Mouse (Mus musculus) intestine, embryonic 15.5 days (tissue): ENCODE data around the gene Ndufs2. TPM values are rescaled to one million over a fixed set of nuclear protein-coding genes. Genes with fewer than 3 reads are reported as not detected.

Experiments used
- ATAC-seq: fragments of 200-750 bp; cut with Nextera tagmentation; 2 replicates; pipeline ENCODE4 v1.8.0; 2017; ENCODE audit warnings: moderate TSS enrichment, moderate library complexity
- H3K27ac ChIP-seq: fragments of 300-500 bp; sonication (generic); 2 replicates; pipeline ENCODE4 v1.5.1; 2015; ENCODE audit warnings: mild to moderate bottlenecking, inconsistent platforms
- H3K27me3 ChIP-seq: fragments of 300-500 bp; sonication (generic); replicated peaks from 2 replicates; pipeline ENCODE4 v1.6.1; 2015; ENCODE audit warnings: inconsistent platforms
- H3K36me3 ChIP-seq: fragments of 300-500 bp; sonication (generic); 2 replicates; pipeline ENCODE4 v1.6.1; 2015; ENCODE audit warnings: inconsistent platforms
- H3K4me1 ChIP-seq: fragments of 300-500 bp; sonication (generic); replicated peaks from 2 replicates; pipeline ENCODE4 v1.6.1; 2015; ENCODE audit warnings: inconsistent platforms
- H3K4me2 ChIP-seq: fragments of 300-500 bp; sonication (generic); replicated peaks from 2 replicates; pipeline ENCODE4 v1.6.1; 2015; ENCODE audit warnings: mild to moderate bottlenecking, inconsistent platforms
- H3K4me3 ChIP-seq: fragments of 300-500 bp; sonication (generic); replicated peaks from 2 replicates; pipeline ENCODE4 v1.5.1; 2015; ENCODE audit warnings: inconsistent platforms
- H3K9ac ChIP-seq: fragments of 300-500 bp; sonication (generic); 2 replicates; pipeline ENCODE4 v1.6.1; 2015; ENCODE audit warnings: inconsistent platforms
- H3K9me3 ChIP-seq: fragments of 300-500 bp; sonication (generic); 2 replicates; pipeline ENCODE4 v1.6.1; 2016; ENCODE audit warnings: inconsistent platforms
- WGBS: fragments of 180-500 bp; shearing (Covaris S2); methylation state at CpG from one replicate; pipeline ENCODE4 v1.1.7; 2015; 5-methylcytosine and 5-hydroxymethylcytosine counted together
- polyA plus RNA-seq: library from polyadenylated mRNA; unstranded; fragments of >200 nt; fragmentation: Nextera tagmentation; extraction: Ambion mirVana; gene quantifications from 2 replicates; pipeline ENCODE4 v1.2.1, GENCODE M21; 2015

Ndufs2 gene
- polyA plus RNA-seq, 1 experiment from 2014 or later: 304 TPM

DNA sequence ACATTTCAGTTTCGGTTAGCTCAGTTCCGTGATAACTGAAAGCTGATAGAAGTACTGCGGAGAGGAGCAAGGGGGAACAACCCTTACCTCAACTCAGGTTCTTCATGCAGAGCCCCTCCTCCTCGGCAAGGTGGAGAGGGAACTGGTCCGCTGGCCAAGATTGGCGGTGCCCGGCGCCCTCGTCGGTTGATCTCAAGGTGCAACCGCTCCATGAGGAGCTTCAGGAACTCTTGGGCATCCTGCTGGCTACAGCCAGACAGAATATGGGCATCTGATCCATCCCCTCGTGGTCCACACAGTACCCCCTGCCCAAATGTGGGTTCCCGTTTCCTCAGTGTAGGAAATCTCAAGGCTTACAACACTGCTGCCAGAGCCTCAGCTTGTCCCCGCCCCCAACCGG is 33.3 kb upstream of the Ndufs2 start:
- no peak overlapping the region for H3K9ac ChIP-seq
- H3K4me1 ChIP-seq: peaks cover 33% of the 10 kb centered on the region
- no peak overlapping the region for H3K27ac ChIP-seq
- H3K36me3 ChIP-seq: peaks cover 27% of the 10 kb centered on the region
- no peak for ATAC-seq
- H3K9me3 ChIP-seq: no peaks in the 10 kb centered on the region
- H3K4me3 ChIP-seq: no peak overlapping the region
- 91% methylated on average over 15 of the region's 15 CpGs for WGBS
- H3K27me3 ChIP-seq: no peaks in the 10 kb centered on the region
- peak overlapping the region; percentile 6; the same call in 1 of the 2 replicates for H3K4me2 ChIP-seq

DNA sequence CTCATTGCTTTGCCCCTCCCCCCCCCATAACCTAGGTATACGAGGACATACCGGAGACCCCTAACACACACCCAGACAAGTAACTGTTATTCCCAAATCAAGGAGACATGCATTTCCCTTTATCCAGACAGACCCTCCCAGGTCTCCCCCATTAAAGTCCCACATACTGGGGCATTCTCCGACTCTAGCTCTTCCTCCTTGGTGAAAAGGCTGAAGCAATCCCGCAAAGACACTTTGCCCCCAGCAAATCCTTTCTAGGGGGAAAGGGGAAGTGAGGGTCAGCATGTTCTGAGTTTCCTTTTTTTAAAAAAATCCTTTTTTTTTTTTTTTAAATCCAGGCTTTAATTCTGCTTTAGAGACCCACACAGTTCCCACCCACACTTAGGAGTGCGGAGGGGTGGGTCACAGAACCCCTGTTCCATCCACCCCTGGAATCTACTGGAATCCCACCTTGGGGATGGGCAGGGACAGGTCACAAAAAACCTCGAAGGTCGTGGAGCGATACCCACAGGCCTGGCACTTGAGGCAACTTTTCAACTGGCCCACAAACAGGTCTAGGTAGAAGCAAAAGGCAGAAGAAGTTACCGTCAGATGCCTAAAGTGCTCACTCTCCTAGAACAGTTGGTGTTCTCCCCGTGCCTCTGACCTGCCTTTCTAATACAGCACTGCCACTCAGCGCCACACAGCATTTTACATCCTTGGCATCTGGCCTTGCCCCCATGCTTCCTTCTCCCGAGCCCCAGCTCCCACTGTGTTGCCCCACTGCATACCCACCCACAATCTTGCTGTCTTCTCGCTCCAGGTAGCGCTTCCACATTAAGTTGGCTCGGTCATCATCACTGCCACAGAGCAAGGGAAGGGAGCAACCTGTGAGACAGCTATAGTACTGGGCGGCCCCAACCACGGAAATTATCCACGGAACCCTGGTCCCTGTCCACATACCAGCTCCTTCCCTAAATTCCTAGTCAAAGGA is 32.3 kb upstream of the Ndufs2 start:
- Histone ChIP-seq H3K9me3 (no peaks in the 10 kb centered on the region), H3K4me1 (peaks cover 36% of the 10 kb centered on the region), H3K4me2 (no peak overlapping the region), H3K27me3 (no peaks in the 10 kb centered on the region), H3K4me3 (no peak overlapping the region), H3K9ac (no peak overlapping the region), H3K27ac (no peak overlapping the region), H3K36me3 (peaks cover 18% of the 10 kb centered on the region; the same call in 1 of the 2 replicates)
- no peak for ATAC-seq
- WGBS: 92% methylated on average over 18 of the region's 18 CpGs

DNA sequence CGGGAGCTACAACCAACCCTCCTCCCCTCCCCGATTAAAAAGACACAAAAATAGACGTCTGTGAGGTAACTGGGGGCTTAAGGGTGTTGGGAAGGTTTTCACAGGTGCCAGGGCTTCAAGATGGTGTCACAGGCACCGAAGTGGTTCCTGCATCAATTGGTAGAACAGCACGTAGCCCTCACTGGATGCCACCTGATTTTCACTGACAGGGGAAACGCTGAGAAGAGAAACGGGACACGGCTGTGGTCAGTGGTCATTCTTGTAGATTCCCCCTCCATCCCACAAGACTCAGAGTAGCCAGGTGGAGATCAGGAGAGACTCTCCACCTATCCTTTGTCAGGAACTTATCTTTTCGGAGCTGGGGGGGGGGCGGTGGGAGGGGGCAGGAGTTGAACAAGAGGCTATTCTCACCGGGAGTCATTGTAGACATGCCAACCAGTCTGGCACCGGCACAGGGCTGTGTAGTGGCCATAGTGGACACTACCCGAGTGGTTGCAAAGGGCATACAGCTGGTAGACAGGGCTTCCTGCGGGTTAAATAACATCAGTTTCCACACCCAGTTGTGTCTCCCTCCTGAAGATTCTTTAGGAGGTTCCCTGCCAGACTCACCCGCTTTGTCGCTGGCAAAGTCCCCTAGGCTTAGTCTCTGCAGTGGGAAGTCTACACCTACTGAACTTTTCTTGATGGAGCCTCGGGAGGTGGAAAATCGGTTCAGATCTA is 31.1 kb upstream of the Ndufs2 start:
- peaks cover 18% of the 10 kb centered on the region; the same call in 1 of the 2 replicates for H3K36me3 ChIP-seq
- no peaks in the 10 kb centered on the region for H3K27me3 ChIP-seq
- H3K9ac ChIP-seq: no peak overlapping the region

DNA sequence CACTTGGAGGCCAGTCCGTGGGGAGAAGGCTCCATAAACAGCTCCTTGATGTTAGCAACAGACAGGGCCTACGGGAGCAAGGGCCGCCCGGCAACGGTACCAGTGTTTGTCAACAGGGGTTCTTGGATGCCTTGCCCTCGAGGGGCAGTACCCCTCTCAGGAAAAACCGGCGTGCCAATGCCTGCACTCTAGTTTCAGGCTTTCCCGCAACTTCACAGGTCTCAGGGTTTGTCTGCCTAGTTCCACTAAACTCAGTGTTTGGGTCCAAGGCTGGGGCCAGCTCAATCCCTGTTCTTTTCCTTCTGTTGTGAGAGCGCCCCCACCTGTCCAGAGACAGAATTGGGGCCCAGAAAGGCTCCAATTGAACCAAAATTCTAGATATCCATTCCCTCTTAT is 30.3 kb upstream of the Ndufs2 start:
- H3K9me3 ChIP-seq: no peaks in the 10 kb centered on the region
- peak overlapping the region; percentile 58 for H3K4me3 ChIP-seq
- H3K4me2 ChIP-seq: peak overlapping the region; percentile 87
- peak overlapping the region; percentile 89 for H3K27ac ChIP-seq
- peaks cover 28% of the 10 kb centered on the region for H3K4me1 ChIP-seq
- peaks cover 18% of the 10 kb centered on the region; the same call in 1 of the 2 replicates for H3K36me3 ChIP-seq
- ATAC-seq: peak; percentile 56
- 1% methylated on average over 10 of the region's 10 CpGs for WGBS
- peak overlapping the region; percentile 63 for H3K9ac ChIP-seq
- H3K27me3 ChIP-seq: no peaks in the 10 kb centered on the region

More for the DNA sequence above, 31.1 kb upstream of the Ndufs2 start:
- Histone ChIP-seq H3K4me2 (peak overlapping the region; percentile 87; the same call in 1 of the 2 replicates), H3K27ac (0 out of 2 replicates have a peak overlapping the region, but pooled peaks have one; percentile 89), H3K4me1 (peaks cover 32% of the 10 kb centered on the region), H3K4me3 (no peak overlapping the region), H3K9me3 (no peaks in the 10 kb centered on the region)
- no peak for ATAC-seq
- 76% methylated on average over 18 of the region's 18 CpGs for WGBS

DNA sequence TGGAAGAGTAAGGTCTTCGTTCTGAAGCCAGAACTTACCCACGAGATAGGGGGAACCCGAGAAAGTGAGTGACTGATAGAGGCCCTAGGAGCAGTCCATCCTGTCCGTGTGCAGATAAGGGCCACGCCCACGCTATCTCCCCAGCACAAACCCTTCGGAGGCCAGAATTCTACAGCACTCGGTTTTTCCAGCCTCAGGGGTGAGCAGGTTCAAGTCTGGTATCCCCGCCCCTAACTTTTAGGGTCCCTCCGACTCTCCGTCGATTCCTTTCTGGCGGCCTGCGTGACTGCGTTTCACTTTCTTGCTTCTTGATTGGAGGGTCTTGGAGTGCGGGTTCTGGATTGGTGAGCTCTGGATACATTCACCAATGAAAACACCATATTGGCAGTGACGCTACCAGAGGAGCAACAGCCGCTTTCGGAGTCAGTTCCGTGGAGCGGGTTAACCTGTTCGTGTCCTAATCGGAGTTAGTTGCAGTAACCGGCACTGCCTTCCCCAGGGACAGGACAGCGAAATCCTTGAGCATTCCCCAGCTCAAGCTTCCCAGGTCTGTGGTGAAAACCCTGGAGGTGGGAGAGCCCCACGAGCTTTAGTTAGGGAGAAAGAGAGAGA is 29.8 kb upstream of the Ndufs2 start, which contains the start of gene Ppox:
Ppox (minus strand) TSS at position 271 of the 612 bp plus-strand sequence.
- 0% methylated on average over 26 of the region's 26 CpGs for WGBS
- no peaks in the 10 kb centered on the region for H3K9me3 ChIP-seq
- peak within 1 kb of the TSS; percentile 58 for H3K4me3 ChIP-seq
- H3K9ac ChIP-seq: peak within 1 kb of the TSS; percentile 63
- H3K36me3 ChIP-seq: peaks cover 21% of the 10 kb centered on the region
- H3K27me3 ChIP-seq: no peaks in the 10 kb centered on the region
- H3K27ac ChIP-seq: peak within 1 kb of the TSS; percentile 89
- ATAC-seq: peak; percentile 97
- H3K4me2 ChIP-seq: peak within 1 kb of the TSS; percentile 87
- H3K4me1 ChIP-seq: peaks cover 23% of the 10 kb centered on the region

DNA sequence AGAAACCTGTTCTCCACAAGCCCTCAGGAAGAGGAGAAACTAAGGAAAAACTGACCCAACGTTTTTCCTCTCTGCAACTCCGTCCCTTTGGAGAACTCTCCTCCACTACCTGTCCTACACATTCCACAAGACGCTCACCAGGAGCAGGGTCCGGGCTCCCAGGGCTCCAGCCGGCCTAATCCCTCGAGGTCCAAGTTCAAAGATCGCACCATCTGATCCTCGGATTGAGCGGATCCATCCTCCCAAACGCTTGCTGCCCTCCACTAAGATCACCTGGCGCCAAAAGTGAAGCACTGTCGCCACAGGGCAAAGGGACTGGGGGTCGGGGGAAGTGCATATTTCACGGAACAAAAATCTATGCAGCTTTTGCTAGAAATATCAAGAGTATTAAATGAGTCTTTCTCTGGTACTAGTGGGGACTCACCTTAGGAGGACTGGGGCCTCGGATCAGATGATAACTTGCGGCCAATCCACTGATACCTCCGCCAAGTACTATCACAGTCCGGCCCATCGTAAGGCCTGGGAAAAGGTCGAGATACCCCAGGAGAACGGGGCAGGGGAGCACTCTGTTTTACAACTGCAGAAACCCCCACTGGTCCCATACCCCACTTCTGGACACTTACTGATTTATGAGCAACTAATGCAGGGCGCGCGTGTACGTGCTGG is 29.2 kb upstream of the Ndufs2 start:
- Histone ChIP-seq H3K27ac (peak overlapping the region; percentile 59), H3K4me3 (peak overlapping the region; percentile 58), H3K27me3 (no peaks in the 10 kb centered on the region), H3K36me3 (peaks cover 22% of the 10 kb centered on the region), H3K9me3 (no peaks in the 10 kb centered on the region), H3K9ac (peak overlapping the region; percentile 55), H3K4me1 (peaks cover 21% of the 10 kb centered on the region), H3K4me2 (peak overlapping the region; percentile 87)
- 1% methylated on average over 25 of the region's 25 CpGs for WGBS
- peak; percentile 49 for ATAC-seq

DNA sequence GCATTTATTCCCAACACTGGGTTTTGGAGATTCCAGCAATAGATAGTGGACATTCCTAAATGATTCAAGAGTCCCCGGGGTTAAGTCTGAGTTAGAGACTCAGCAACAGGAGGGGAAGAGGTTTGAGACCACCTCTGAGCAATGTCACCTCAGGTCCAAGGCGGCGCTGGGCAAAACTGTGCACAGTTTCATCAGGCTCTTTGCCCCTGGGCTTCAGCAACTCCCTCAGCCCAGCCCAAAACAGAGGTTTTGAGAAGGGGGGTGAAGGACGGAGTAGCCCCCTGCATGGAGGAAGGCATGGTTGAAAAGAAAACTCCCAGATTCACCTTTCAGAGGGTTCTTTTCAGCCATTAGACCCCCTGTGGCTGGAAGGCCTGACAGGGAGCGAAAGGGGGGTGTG is 28.5 kb upstream of the Ndufs2 start:
- 66% methylated on average over 5 of the region's 5 CpGs for WGBS
- peak overlapping the region; percentile 59; the same call in 1 of the 2 replicates for H3K27ac ChIP-seq
- no peak for ATAC-seq
- peak overlapping the region; percentile 55 for H3K9ac ChIP-seq
- H3K36me3 ChIP-seq: peaks cover 23% of the 10 kb centered on the region
- peaks cover 21% of the 10 kb centered on the region for H3K4me1 ChIP-seq
- H3K27me3 ChIP-seq: no peaks in the 10 kb centered on the region
- H3K9me3 ChIP-seq: no peaks in the 10 kb centered on the region
- H3K4me3 ChIP-seq: peak overlapping the region; percentile 58
- peak overlapping the region; percentile 87 for H3K4me2 ChIP-seq

DNA sequence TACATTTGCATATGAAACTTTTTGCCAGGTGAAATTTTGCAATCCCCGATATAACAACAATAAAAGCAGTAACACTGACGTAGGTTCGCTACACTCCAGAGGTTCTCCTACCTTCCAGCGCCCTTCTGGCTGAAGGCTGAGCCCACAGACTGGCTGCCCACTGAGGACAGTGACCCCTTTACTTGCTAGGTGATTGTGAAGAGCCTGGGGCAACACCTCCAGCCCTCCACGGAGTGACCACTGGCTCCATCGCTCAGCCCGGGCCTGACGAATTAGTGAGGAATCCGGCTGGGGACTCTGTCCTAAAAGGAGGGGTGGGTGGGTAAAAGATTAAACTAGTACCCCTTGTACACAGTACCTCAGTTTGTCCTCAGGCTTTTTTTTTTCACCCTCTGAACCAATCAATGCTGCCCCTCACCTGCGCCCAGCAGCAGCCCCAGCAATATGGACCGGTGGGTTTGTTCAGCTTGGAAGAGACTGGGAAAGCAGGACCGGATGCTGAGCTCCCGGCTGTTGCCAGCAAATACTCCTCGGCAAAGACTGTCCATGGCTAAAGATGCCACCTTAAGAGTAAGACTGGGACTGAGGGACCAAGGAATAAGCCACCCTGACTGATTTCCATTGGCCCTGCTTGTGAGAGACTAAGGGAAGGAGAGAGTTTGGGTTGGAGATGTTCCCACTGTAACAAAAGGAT is 28.0 kb upstream of the Ndufs2 start:
- no peak overlapping the region for H3K4me3 ChIP-seq
- 88% methylated on average over 14 of the region's 14 CpGs for WGBS
- no peak overlapping the region for H3K27ac ChIP-seq
- 0 out of 2 replicates have a peak overlapping the region, but pooled peaks have one; percentile 87 for H3K4me2 ChIP-seq
- H3K4me1 ChIP-seq: peaks cover 21% of the 10 kb centered on the region
- H3K36me3 ChIP-seq: peaks cover 25% of the 10 kb centered on the region
- ATAC-seq: no peak
- no peak overlapping the region for H3K9ac ChIP-seq
- no peaks in the 10 kb centered on the region for H3K9me3 ChIP-seq
- no peaks in the 10 kb centered on the region for H3K27me3 ChIP-seq

DNA sequence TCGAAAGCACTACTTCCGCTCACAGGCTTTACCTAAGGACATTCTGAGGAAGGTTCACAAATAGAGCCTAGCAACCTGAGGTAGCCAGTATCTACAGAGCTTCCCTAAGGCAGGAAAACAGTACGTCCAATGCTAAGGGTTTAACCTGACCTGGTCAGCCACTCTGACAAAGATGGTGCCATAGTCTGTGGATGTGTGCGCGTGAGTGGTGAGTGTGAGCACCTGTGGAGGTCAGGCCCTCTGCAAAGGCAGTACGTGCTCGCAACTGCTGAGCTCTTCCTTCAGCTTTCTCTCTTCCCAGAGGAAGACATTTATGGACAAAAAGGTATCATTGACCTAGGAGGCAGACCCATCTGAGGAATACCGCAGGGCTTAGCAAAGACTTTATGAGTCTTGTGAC is 27.2 kb upstream of the Ndufs2 start:
- no peak overlapping the region for H3K4me3 ChIP-seq

DNA sequence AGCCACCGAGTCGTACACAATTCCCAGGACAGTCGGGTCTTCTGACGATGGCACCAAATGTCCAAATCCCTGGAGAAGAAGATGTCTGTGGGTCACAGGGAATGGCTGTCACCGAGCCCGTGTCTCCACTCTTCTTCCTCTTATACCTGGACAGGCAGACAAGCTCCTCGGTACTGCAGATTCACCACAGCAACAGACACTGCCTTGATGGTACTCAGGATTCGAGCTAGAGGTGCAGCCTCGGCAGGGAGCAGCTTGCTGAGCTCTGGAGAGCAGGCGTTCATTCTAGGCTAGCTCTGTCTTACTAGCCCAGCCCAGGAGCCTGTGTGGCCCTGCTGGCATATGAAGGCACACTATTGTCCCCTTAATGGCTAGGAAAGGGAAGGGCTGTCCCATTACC is 26.5 kb upstream of the Ndufs2 start:
- H3K27ac ChIP-seq: no peak overlapping the region
- H3K4me2 ChIP-seq: no peak overlapping the region
- WGBS: 84% methylated on average over 10 of the region's 10 CpGs
- H3K9ac ChIP-seq: no peak overlapping the region
- no peak for ATAC-seq
- H3K9me3 ChIP-seq: no peaks in the 10 kb centered on the region
- H3K36me3 ChIP-seq: peaks cover 27% of the 10 kb centered on the region
- peaks cover 21% of the 10 kb centered on the region for H3K4me1 ChIP-seq
- H3K4me3 ChIP-seq: no peak overlapping the region
- no peaks in the 10 kb centered on the region for H3K27me3 ChIP-seq

More for the DNA sequence above, 27.2 kb upstream of the Ndufs2 start:
- Histone ChIP-seq H3K36me3 (peaks cover 27% of the 10 kb centered on the region), H3K27ac (no peak overlapping the region), H3K9me3 (no peaks in the 10 kb centered on the region), H3K4me1 (peaks cover 21% of the 10 kb centered on the region), H3K9ac (no peak overlapping the region), H3K27me3 (no peaks in the 10 kb centered on the region), H3K4me2 (no peak overlapping the region)
- 92% methylated on average over 8 of the region's 8 CpGs for WGBS
- ATAC-seq: no peak

DNA sequence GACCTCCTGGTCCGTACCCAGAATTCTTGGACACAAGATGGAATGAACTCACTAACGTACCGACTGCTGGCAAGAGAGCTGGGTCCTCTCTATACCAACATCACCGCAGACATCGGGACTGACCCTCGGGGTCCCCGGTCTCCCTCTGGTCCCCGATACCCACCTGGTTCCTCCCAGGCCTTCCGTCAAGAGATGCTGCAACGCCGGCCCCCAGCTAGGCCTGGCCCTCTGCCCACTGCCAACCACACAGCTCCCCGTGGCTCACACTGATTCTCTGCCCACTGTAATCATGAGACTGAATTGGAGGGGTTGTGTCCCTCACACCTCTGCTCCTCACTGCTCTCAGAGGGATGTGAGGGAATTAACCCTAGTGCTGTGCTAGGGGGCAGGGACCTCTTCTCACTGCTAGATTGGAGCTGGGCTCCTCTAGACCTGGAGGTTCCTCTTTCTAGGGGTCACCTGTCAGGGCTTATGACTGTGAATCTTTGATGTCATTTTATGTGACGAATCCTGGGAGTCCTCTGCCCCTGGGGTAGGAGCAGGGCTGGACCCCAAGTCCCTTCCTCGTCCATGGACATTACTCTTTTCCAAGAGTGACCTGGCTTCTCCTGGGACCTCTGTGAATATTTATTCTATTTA is 25.0 kb upstream of the Ndufs2 start:
- 90% methylated on average over 14 of the region's 14 CpGs for WGBS
- Histone ChIP-seq H3K4me1 (peaks cover 16% of the 10 kb centered on the region), H3K4me2 (no peak overlapping the region), H3K36me3 (peaks cover 27% of the 10 kb centered on the region), H3K27me3 (no peaks in the 10 kb centered on the region), H3K9me3 (no peaks in the 10 kb centered on the region), H3K27ac (no peak overlapping the region), H3K4me3 (no peak overlapping the region), H3K9ac (no peak overlapping the region)
- ATAC-seq: no peak
